Comparison of ENCODE assay signal across 25 mouse cellular contexts in genomic region chrX:134160442-134160841, GRCm38 (mm10). TPM values are rescaled to one million over a fixed set of nuclear protein-coding genes. Genes with fewer than 3 reads are reported as not detected.
DNase-seq lines count a peak whose midpoint lies in the region; ATAC-seq and TF ChIP-seq lines count a peak whose summit lies in the region.
"Had no signal": no experiment of that assay in that cellular context is flagged by ENCODE, and none has a peak within 500 bp of the region (broad histone marks: within the 10 kb centered on the region; RNA-seq: fewer than 3 reads in every experiment).

No protein-coding gene starts in this region.

- no peaks in the 10 kb centered on the region for H3K9me3 ChIP-seq in kidney, embryonic 16.5 days (ENCODE audit: low read length)
- H3K9me3 ChIP-seq: embryonic facial prominence, embryonic 10.5 days; forebrain, embryonic 13.5 days; hindbrain, embryonic 12.5 days had no signal

- WGBS in kidney, embryonic 16.5 days: 81% methylated on average over 2 of the region's 2 CpGs
- 80% methylated on average over 2 of the region's 2 CpGs for WGBS in kidney, adult 2 months

- no peaks in the 10 kb centered on the region for H3K36me3 ChIP-seq in kidney, embryonic 16.5 days (ENCODE audit: insufficient read depth, low read length)
- H3K36me3 ChIP-seq in kidney, adult 2 months (ENCODE audit: control insufficient read depth, insufficient read depth, low read length): no peaks in the 10 kb centered on the region
- H3K36me3 ChIP-seq: embryonic facial prominence, embryonic 10.5 days; heart, embryonic 13.5 days; hindbrain, embryonic 12.5 days had no signal

- H3K4me2 ChIP-seq in kidney, embryonic 16.5 days (replicated peaks; ENCODE audit: low read depth, low read length): no peak overlapping the region
- H3K4me2 ChIP-seq: forebrain, embryonic 13.5 days; heart, embryonic 13.5 days; hindbrain, embryonic 12.5 days had no signal

- H3K27ac ChIP-seq in kidney, embryonic 16.5 days (ENCODE audit: low read length): no peak overlapping the region
- H3K27ac ChIP-seq in kidney, adult 2 months (ENCODE audit: insufficient read depth, low read depth, low read length): no peak overlapping the region
- H3K27ac ChIP-seq: embryonic facial prominence, embryonic 10.5 days; forebrain, embryonic 13.5 days; heart, embryonic 13.5 days; hindbrain, embryonic 12.5 days had no signal

- ATAC-seq in megakaryocyte, adult 5-6 weeks (ENCODE audit: poor library complexity, severe bottlenecking): 0 out of 2 replicates have a peak, but pooled peaks have one; percentile 25
- no peak for ATAC-seq in kidney, embryonic 16.5 days (ENCODE audit: low FRiP score, low TSS enrichment)
- ATAC-seq: activated CD4-positive, CD25-positive, alpha-beta regulatory T cell, adult 4 months; forebrain, embryonic 13.5 days; forebrain, postnatal 0 days; hindbrain, embryonic 16.5 days; inflammation-experienced regulatory T-cells, adult 6 months had no signal

- TF ChIP-seq POLR2A in kidney, adult 2 months (IDR thresholded peaks at IDR 0.05; ENCODE audit: low read depth, low read length): no peak

- H3K4me3 ChIP-seq in kidney, embryonic 16.5 days (ENCODE audit: low read length): no peak overlapping the region
- H3K4me3 ChIP-seq in kidney, adult 2 months (ENCODE audit: insufficient read depth, low read depth, low read length): no peak overlapping the region
- H3K4me3 ChIP-seq: embryonic facial prominence, embryonic 10.5 days; forebrain, embryonic 13.5 days; heart, embryonic 13.5 days; hindbrain, embryonic 12.5 days had no signal

- no peak for TF ChIP-seq CTCF in kidney, adult 2 months (conservative IDR thresholded peaks at IDR 0.05; ENCODE audit: insufficient read depth, insufficient read length, low read depth, low read length)

- peaks cover 25% of the 10 kb centered on the region for H3K27me3 ChIP-seq in kidney, embryonic 16.5 days (ENCODE audit: insufficient read depth, low read length)
- H3K27me3 ChIP-seq in kidney, adult 2 months (replicated peaks; ENCODE audit: control insufficient read depth, insufficient read depth, low read length): no peaks in the 10 kb centered on the region
- H3K27me3 ChIP-seq: forebrain, embryonic 13.5 days had no signal

- peak; percentile 27 for DNase-seq in A20 (ENCODE audit: low read depth, low spot score)
- DNase-seq in NIH3T3 (ENCODE audit: low read depth): peak; percentile 2
- no peak for DNase-seq in heart, adult 18-20 months
- no peak for DNase-seq in kidney, adult 2 months
- DNase-seq: adrenal gland, postnatal 14 days; cerebellum, adult 18-20 months; cerebellum, adult 9-11 months; cerebellum, postnatal 36 days; forebrain, postnatal 0 days; gastrocnemius, postnatal 14 days; heart, postnatal 36 days had no signal

- no peak overlapping the region for H3K9ac ChIP-seq in kidney, embryonic 16.5 days (replicated peaks; ENCODE audit: low read length)
- H3K9ac ChIP-seq: forebrain, embryonic 13.5 days; forebrain, postnatal 0 days; heart, embryonic 13.5 days; hindbrain, embryonic 12.5 days had no signal

- 0 out of 2 replicates have a peak, but pooled peaks cover 5% of the 10 kb centered on the region for H3K4me1 ChIP-seq in kidney, embryonic 16.5 days (ENCODE audit: insufficient read depth, low read length)
- H3K4me1 ChIP-seq in kidney, adult 2 months (ENCODE audit: control insufficient read depth, insufficient read depth, low read length): no peaks in the 10 kb centered on the region
- H3K4me1 ChIP-seq: forebrain, embryonic 13.5 days; hindbrain, embryonic 12.5 days had no signal

RNA-seq across cellular contexts. Expression of gene Xkrx, which starts 1.4 kb away (rescaled TPM):
- 1.2 and 1.4 TPM in 2 replicates for total RNA-seq in megakaryocyte, adult 5-6 weeks (2015)
- total RNA-seq in megakaryocyte, adult 5-6 weeks (2017): 0.12 and 0.26 TPM in 2 replicates
- total RNA-seq in heart, adult 18-20 months (2021): 1 to 10 TPM in 1 of 2 experiments, under 1 TPM in 1; 0.87 to 2.3 TPM
- polyA plus RNA-seq in kidney, embryonic 16.5 days (2015; fragmentation: Nextera tagmentation; extraction: Ambion mirVana): 0.09 and 0.14 TPM in 2 replicates
- 0.56 and 0.67 TPM in 2 replicates for polyA plus RNA-seq in kidney, adult 2 months (2012; rRNA removed)
- polyA plus RNA-seq: embryonic facial prominence, embryonic 10.5 days had no signal

RNA-seq across cellular contexts. Expression of gene Arl13a, which starts 26.9 kb away (rescaled TPM):
- not detected in 2 replicates for total RNA-seq in megakaryocyte, adult 5-6 weeks (2015)
- total RNA-seq in megakaryocyte, adult 5-6 weeks (2017): not detected in 2 replicates
- not detected for total RNA-seq in heart, adult 18-20 months (2021)
- polyA plus RNA-seq in kidney, embryonic 16.5 days (2015; fragmentation: Nextera tagmentation; extraction: Ambion mirVana): 0.09 TPM in 1 of 2 replicates, not detected in the other
- not detected in 2 replicates for polyA plus RNA-seq in kidney, adult 2 months (2012; rRNA removed)
- total RNA-seq: adrenal gland, adult 18-20 months; adrenal gland, postnatal 14 days; ES-E14; forebrain, postnatal 0 days; gastrocnemius, adult 18-20 months; gastrocnemius, postnatal 14 days; heart, postnatal 36 days had no signal
- polyA plus RNA-seq: embryonic facial prominence, embryonic 10.5 days; embryonic facial prominence, embryonic 14.5 days; forebrain, embryonic 13.5 days; forebrain, postnatal 0 days; heart, embryonic 13.5 days; heart, postnatal 0 days; hindbrain, embryonic 12.5 days; hindbrain, embryonic 16.5 days had no signal

Comparison
In these comparisons a context has a peak if more than half of its experiments do, and no peak if none do; other contexts are left out.
1. DNase-seq: peak in A20 (single experiment) and NIH3T3 (single experiment); none in heart, adult 18-20 months (0 of 2) and kidney, adult 2 months (single experiment).